Mouse (Mus musculus) ZHBTc4 (cell line): ENCODE measurements around the gene Fer.

Experiments
- DNase-seq: peaks from one replicate; pipeline ENCODE4 v3.0.0-alpha.2; 2011; ENCODE audit warnings: low read depth, low spot score

The Fer gene

GRCm38 (mm10) chr17:64140063-64140850, 277.4 kb downstream of the Fer start:
- no peak for DNase-seq

GRCm38 (mm10) chr17:64141856-64142255, 279.0 kb downstream of the Fer start:
- DNase-seq, result no peak

DNA sequence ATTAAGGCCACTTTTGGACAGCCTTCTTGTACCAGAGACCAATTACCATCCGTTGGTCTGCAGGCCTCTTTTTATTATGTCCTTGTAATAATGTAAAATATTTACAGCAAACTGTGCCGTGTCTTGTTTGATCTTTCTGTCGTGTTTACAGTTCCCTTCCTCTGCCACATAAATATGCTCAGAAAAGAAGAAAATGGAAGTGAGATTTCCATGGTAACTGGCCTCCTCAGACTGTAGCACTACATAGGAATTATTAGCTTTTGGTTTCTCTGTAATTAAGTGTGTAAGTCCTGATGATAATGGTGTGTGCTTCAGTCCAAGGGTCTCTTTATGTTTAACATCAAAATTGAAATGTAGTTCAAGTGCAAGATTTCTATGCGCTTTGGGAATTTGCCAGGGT, 283.5 kb downstream of the Fer start:
- no peak for DNase-seq

DNA sequence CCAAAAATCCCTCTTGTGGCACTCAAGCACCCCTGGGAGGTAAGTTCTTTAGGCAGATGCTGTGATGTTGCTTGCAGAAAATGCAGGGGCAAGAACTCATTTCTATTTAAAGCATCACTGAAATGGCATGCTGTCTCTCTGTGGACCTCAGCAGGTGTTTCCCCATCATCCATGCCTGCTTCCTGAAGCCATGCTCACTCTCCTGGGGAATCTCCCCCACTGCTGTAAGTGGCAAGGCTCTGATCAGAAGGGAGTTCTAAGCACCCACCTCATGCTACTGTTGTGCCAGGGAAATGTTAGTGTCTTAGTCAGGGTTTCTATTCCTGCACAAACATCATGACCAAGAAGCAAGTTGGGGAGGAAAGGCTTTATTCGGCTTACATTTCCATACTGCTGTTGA, 287.9 kb downstream of the Fer start:
- no peak for DNase-seq

- DNase-seq, result no peak
Measured at GRCm38 (mm10) chr17:64167731-64168130, 304.9 kb downstream of the Fer start.

DNA sequence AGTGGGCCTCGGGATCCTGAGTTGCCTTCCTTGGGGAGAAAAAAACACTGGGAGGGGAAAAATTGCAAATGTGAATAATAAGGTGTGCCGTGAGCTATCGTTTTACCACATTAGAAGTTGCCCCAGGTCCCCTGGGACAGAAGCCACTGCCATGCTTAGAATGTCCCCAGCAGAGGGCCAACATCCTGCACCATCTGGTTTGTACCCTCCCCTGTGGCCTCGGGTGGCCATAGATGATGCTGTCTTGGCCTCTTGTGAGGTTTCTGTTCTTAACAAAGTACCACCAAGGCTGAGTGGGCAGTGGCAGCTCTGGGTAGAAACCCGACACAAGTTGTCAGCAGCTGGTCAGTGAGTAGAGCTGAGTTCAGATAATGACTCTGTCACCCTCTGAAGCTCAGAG, 307.2 kb downstream of the Fer start:
- no peak for DNase-seq

DNA sequence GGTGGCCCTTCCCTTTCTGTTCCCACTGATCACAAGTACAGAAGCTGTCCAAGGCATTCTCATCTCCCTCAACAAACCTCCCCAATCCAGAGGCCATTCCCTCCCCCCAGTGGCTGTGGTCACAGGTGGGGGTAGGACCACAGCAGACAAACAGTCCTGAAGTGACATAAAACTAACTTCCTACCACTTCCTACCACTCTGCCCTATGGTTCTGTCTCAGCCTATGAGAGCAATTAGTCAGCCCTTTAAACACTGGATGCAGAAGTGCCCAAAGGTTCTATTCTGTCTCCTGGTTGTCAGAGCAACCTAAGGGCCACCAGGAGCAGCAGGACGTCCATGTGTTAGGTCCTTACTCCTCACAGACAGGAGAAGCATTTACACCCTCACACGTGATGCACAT, 309.6 kb downstream of the Fer start:
- no peak for DNase-seq

GRCm38 (mm10) chr17:64180546-64180945, 317.7 kb downstream of the Fer start:
- no peak for DNase-seq

- DNase-seq, result no peak
Measured at GRCm38 (mm10) chr17:64181291-64181690, 318.4 kb downstream of the Fer start.

DNA sequence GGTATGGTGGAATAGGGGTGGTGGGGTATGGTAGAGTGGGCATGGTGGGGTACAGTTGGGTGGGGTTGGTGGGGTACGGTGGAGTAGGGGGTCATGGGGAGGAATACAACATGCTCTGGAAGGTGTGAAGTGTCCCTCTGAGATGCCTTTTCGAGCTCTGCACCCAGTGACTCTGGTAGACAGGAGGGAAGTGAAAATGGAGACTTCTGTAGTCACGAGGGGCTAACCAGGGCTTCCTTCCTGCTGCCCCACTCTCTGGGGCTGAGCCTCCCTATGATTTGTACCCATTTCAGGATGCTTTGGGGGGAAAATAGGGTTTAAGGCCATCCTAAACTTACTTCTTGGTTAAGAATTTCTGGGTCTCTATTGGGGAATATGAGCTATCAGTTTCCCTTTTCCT, 319.7 kb downstream of the Fer start:
- no peak for DNase-seq

- DNase-seq, result no peak
Measured at GRCm38 (mm10) chr17:64183196-64183595, 320.3 kb downstream of the Fer start.
